Mouse (Mus musculus) monocyte, adult 2 months (primary cell): ENCODE results near the gene Lrrc47.

Experiments used
- DNase-seq, 2 experiments: peaks; one replicate each; pipeline ENCODE4 v3.0.0; 2022; ENCODE audit warnings: low spot score in 2 of 2, low read depth in 1 of 2

Gene Lrrc47

GRCm38 (mm10) chr4:154011646-154012089, at the start of gene Lrrc47:
Lrrc47 (plus strand) TSS chr4:154011731.
- DNase-seq: peak; percentile 27 to 51

GRCm38 (mm10) chr4:153962631-153963030, 48.9 kb upstream of the Lrrc47 start:
- DNase-seq: no peak

- DNase-seq: no peak
Observed at GRCm38 (mm10) chr4:153966651-153967050, 44.9 kb upstream of the Lrrc47 start.

GRCm38 (mm10) chr4:153967556-153967955, 44.0 kb upstream of the Lrrc47 start:
- DNase-seq: no peak

- no peak for DNase-seq
Observed at GRCm38 (mm10) chr4:153968063-153968462, 43.5 kb upstream of the Lrrc47 start.

GRCm38 (mm10) chr4:153974431-153975291, 36.9 kb upstream of the Lrrc47 start, which contains the start of the genes Dffb and Cep104:
Dffb (minus strand) TSS chr4:153975126.
Cep104 (plus strand) TSS chr4:153975194.
- peak; percentile 80 to 87 for DNase-seq

- DNase-seq: no peak
Observed at GRCm38 (mm10) chr4:153975292-153975662, 36.3 kb upstream of the Lrrc47 start.

- DNase-seq: no peak
Observed at GRCm38 (mm10) chr4:153975768-153976167, 35.8 kb upstream of the Lrrc47 start.

- DNase-seq: no peak
Observed at GRCm38 (mm10) chr4:153979243-153979642, 32.3 kb upstream of the Lrrc47 start.

GRCm38 (mm10) chr4:153980470-153980869, 31.1 kb upstream of the Lrrc47 start:
- no peak for DNase-seq

GRCm38 (mm10) chr4:153992715-153993114, 18.8 kb upstream of the Lrrc47 start:
- DNase-seq: no peak

- DNase-seq: no peak
Observed at GRCm38 (mm10) chr4:153993505-153993904, 18.0 kb upstream of the Lrrc47 start.

- no peak for DNase-seq
Observed at GRCm38 (mm10) chr4:154005488-154005887, 6.0 kb upstream of the Lrrc47 start.

- DNase-seq: no peak
Observed at GRCm38 (mm10) chr4:154006264-154006663, 5.3 kb upstream of the Lrrc47 start.

GRCm38 (mm10) chr4:154007759-154008158, 3.8 kb upstream of the Lrrc47 start:
- no peak for DNase-seq

GRCm38 (mm10) chr4:154010907-154011645, 455 bp upstream of the Lrrc47 start:
- DNase-seq: no peak

- no peak for DNase-seq
Observed at GRCm38 (mm10) chr4:154012132-154012882, 776 bp downstream of the Lrrc47 start.

- no peak for DNase-seq
Observed at GRCm38 (mm10) chr4:154015476-154015875, 3.9 kb downstream of the Lrrc47 start.

- no peak for DNase-seq
Observed at GRCm38 (mm10) chr4:154019571-154019970, 8.0 kb downstream of the Lrrc47 start.

- DNase-seq: no peak
Observed at GRCm38 (mm10) chr4:154021432-154021831, 9.9 kb downstream of the Lrrc47 start.

- no peak for DNase-seq
Observed at GRCm38 (mm10) chr4:154022407-154022806, 10.9 kb downstream of the Lrrc47 start.
